Mouse (Mus musculus) lung, postnatal 0 days (tissue): ENCODE results near the gene Msl1. TPM values are rescaled to one million over a fixed set of nuclear protein-coding genes. Genes with fewer than 3 reads are reported as not detected.

Source experiments
- ATAC-seq: fragments of 200-750 bp; cut with Nextera tagmentation; 2 replicates; pipeline ENCODE4 v1.8.0; 2017; ENCODE audit warnings: moderate library complexity
- DNase-seq: peaks from one replicate; pipeline ENCODE4 v3.0.0-alpha.2; 2016; ENCODE audit warnings: low spot score
- H3K27ac ChIP-seq: fragments of 300-500 bp; sonication (generic); 2 replicates; pipeline ENCODE4 v1.5.1; 2014; ENCODE audit warnings: antibody characterized with exemption, mild to moderate bottlenecking, low read length, mixed read lengths
- H3K27me3 ChIP-seq: fragments of 300-500 bp; sonication (generic); replicated peaks from 2 replicates; pipeline ENCODE4 v1.6.1; 2014; ENCODE audit warnings: low read length, mixed read lengths; ENCODE audit not compliant: insufficient read depth
- H3K36me3 ChIP-seq: fragments of 300-500 bp; sonication (generic); 2 replicates; pipeline ENCODE4 v1.6.1; 2014; ENCODE audit warnings: low read length, mixed read lengths; ENCODE audit not compliant: insufficient read depth
- H3K4me1 ChIP-seq: fragments of 300-500 bp; sonication (generic); 2 replicates; pipeline ENCODE4 v1.6.1; 2014; ENCODE audit warnings: antibody characterized with exemption, low read depth, low read length, mixed read lengths; ENCODE audit not compliant: insufficient read depth
- H3K4me2 ChIP-seq: fragments of 300-500 bp; sonication (generic); replicated peaks from 2 replicates; pipeline ENCODE4 v1.6.1; 2014; ENCODE audit warnings: low read depth, mild to moderate bottlenecking, low read length, moderate library complexity, mixed read lengths
- H3K4me3 ChIP-seq: fragments of 300-500 bp; sonication (generic); 2 replicates; pipeline ENCODE4 v1.5.1; 2014; ENCODE audit warnings: low read depth, low read length
- H3K9ac ChIP-seq: fragments of 300-500 bp; sonication (generic); replicated peaks from 2 replicates; pipeline ENCODE4 v1.6.1; 2014; ENCODE audit warnings: low read depth, mild to moderate bottlenecking
- H3K9me3 ChIP-seq: fragments of 300-500 bp; sonication (generic); 2 replicates; pipeline ENCODE4 v1.6.1; 2016; ENCODE audit warnings: low read length, mixed read lengths
- CTCF ChIP-seq: IDR thresholded peaks from 2 replicates; pipeline ENCODE4 v1.5.1; 2016; ENCODE audit warnings: antibody characterized with exemption, mild to moderate bottlenecking
- EP300 ChIP-seq: IDR thresholded peaks from 2 replicates; pipeline ENCODE4 v1.6.1; 2016; ENCODE audit warnings: antibody characterized with exemption, mild to moderate bottlenecking, control low read depth
- WGBS: fragments of 180-500 bp; shearing (Covaris S2); extraction: QIAGEN DNeasy Blood & Tissue Kit; methylation state at CpG from one replicate; pipeline ENCODE4 v1.1.7; 2014; 5-methylcytosine and 5-hydroxymethylcytosine counted together
- polyA plus RNA-seq: library from polyadenylated mRNA; unstranded; fragments of >200 nt; fragmentation: Nextera tagmentation; extraction: Ambion mirVana; gene quantifications from 2 replicates; pipeline ENCODE4 v1.2.1, GENCODE M21; 2015

Gene Msl1
- polyA plus RNA-seq, 1 experiment from 2014 or later, result 16.3 TPM

GRCm38 (mm10) chr11:98767713-98768112 is 27.6 kb upstream of the Msl1 start:
- Histone ChIP-seq H3K4me2 (peak overlapping the region; percentile 29; the same call in 1 of the 2 replicates), H3K27ac (peak overlapping the region; percentile 52; the same call in 1 of the 2 replicates), H3K4me1 (peaks cover 23% of the 10 kb centered on the region), H3K9me3 (no peaks in the 10 kb centered on the region), H3K27me3 (no peaks in the 10 kb centered on the region), H3K9ac (no peak overlapping the region), H3K4me3 (no peak overlapping the region), H3K36me3 (peaks cover 16% of the 10 kb centered on the region; the same call in 1 of the 2 replicates)
- ATAC-seq, result no peak
- TF ChIP-seq CTCF (no peak), EP300 (no peak)
- DNase-seq, result peak; percentile 13
- WGBS, result 28% methylated on average over 4 of the region's 4 CpGs

DNA sequence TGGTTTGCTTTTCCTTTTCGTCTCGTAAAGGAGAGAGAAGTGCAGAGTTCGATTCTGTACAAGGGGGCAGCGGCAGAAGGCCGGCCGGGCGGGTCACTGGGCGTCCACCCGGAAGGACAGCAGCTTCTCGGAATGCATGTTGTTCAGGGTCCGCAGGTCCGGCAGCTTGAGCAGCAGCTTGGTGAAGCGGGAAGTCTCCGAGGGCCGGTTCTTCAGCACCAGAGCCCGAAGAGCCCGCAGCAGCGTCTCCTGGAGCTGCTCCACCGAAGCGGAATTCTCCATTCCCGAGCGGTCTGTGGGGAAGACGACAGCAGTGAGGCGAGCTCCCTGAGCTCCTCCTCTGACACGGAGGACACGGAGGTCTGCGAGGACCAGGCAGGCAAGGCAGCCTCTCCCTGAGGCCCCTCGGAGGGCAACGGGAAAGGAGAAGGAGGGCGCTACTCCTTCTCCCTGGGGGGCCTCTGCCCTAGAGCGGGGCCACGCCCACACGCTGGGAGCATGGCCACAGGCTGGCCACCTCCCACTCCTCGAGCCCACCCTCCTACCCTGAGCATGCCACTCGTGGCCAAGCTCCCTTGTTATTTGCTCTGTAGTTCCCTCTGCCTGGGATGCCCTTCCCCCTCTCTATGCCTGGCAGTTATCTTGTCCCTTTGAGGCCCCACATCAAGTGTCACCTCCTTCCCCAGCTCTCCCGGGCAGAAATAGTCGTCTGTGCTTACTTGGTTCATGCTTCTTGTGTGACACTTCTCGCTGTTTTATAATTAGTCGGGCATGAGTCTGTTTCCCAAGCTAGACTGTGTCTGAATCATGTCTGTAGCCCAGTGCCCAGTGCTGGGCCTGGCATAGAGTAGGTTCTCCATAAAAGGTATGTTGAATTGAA is 26.9 kb upstream of the Msl1 start:
- H3K4me1 ChIP-seq, result peaks cover 26% of the 10 kb centered on the region
- H3K4me3 ChIP-seq, result no peak overlapping the region
- no peaks in the 10 kb centered on the region for H3K27me3 ChIP-seq
- H3K36me3 ChIP-seq, result peaks cover 16% of the 10 kb centered on the region; the same call in 1 of the 2 replicates
- peak overlapping the region; percentile 29 for H3K4me2 ChIP-seq
- ATAC-seq, result no peak
- H3K27ac ChIP-seq, result peak overlapping the region; percentile 52
- no peaks in the 10 kb centered on the region for H3K9me3 ChIP-seq
- TF ChIP-seq EP300, result no peak
- no peak for TF ChIP-seq CTCF
- 0 out of 2 replicates have a peak overlapping the region, but pooled peaks have one; percentile 3 for H3K9ac ChIP-seq
- 18% methylated on average over 35 of the region's 39 CpGs for WGBS
- DNase-seq, result peak; percentile 43

- no peak overlapping the region for H3K4me3 ChIP-seq
- H3K9me3 ChIP-seq, result no peaks in the 10 kb centered on the region
- no peak overlapping the region for H3K4me2 ChIP-seq
- ATAC-seq (no peak), DNase-seq (peak; percentile 7)
- H3K27ac ChIP-seq, result peak overlapping the region; percentile 52; the same call in 1 of the 2 replicates
- no peak for TF ChIP-seq EP300
- TF ChIP-seq CTCF, result no peak
- peaks cover 29% of the 10 kb centered on the region for H3K4me1 ChIP-seq
- no peaks in the 10 kb centered on the region for H3K27me3 ChIP-seq
- H3K36me3 ChIP-seq, result peaks cover 13% of the 10 kb centered on the region; the same call in 1 of the 2 replicates
- 82% methylated on average over 25 of the region's 25 CpGs for WGBS
- H3K9ac ChIP-seq, result no peak overlapping the region
These were observed 26.0 kb upstream of the Msl1 start for GRCm38 (mm10) chr11:98769007-98769954.

DNA sequence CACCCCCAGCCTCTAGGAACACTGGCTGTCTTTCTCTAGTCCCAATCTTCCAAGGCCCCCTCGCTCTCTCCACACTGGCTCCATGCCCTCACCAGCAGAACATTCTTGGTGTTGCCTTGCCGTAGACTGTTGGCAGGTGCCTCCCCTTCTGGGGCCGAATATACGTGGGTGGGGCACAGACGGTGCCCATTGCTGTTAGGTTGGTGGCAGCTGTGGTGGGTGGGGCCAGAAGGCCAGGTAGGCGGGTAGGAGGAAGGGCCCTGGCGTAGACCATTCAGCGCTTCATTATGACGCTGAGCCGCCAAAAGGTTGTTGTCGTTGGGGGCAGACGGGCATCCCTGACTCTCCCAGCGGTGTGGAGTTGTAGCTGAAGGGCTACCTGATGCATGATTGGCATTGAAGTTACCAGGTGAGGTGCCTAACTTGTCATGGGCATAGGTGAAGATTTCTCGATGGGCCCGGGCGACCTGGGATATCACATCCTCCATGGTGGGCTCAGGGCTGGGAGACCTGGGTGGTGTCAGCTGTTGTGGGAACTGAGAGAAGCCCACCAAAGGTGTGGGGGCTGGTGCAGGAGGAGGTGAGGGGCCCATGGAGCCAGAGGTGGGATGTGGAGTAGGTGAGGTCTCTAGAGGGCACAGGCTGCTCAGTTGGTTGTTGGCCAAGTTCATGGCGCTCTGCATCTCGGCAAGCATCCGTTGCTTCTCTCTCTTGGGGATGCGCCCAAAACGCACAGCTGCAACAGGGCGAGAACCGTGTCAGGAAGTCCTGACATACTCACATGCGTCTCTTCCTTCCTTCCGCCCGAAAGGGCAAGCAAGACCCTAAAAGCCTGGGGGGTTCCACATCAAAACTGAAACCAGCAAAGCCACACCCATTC is 25.0 kb upstream of the Msl1 start:
- 81% methylated on average over 26 of the region's 26 CpGs for WGBS
- TF ChIP-seq CTCF (no peak), EP300 (no peak)
- no peaks in the 10 kb centered on the region for H3K27me3 ChIP-seq
- ATAC-seq (no peak), DNase-seq (no peak)
- H3K4me1 ChIP-seq, result peaks cover 35% of the 10 kb centered on the region
- H3K9ac ChIP-seq, result no peak overlapping the region
- no peaks in the 10 kb centered on the region for H3K9me3 ChIP-seq
- no peak overlapping the region for H3K27ac ChIP-seq
- peaks cover 10% of the 10 kb centered on the region; the same call in 1 of the 2 replicates for H3K36me3 ChIP-seq
- H3K4me2 ChIP-seq, result no peak overlapping the region
- H3K4me3 ChIP-seq, result no peak overlapping the region

- WGBS, result 88% methylated on average over 18 of the region's 18 CpGs
- no peak for DNase-seq
- peaks cover 38% of the 10 kb centered on the region for H3K4me1 ChIP-seq
- H3K27ac ChIP-seq, result peak overlapping the region; percentile 96; the same call in 1 of the 2 replicates
- no peak for ATAC-seq
- peaks cover 10% of the 10 kb centered on the region; the same call in 1 of the 2 replicates for H3K36me3 ChIP-seq
- no peak overlapping the region for H3K9ac ChIP-seq
- H3K27me3 ChIP-seq, result no peaks in the 10 kb centered on the region
- TF ChIP-seq CTCF (no peak), EP300 (no peak)
- H3K4me2 ChIP-seq, result no peak overlapping the region
- H3K9me3 ChIP-seq, result no peaks in the 10 kb centered on the region
- no peak overlapping the region for H3K4me3 ChIP-seq
These were observed 24.2 kb upstream of the Msl1 start for GRCm38 (mm10) chr11:98771131-98771530.
